Mouse (Mus musculus): Measurements from ENCODE around the gene Galnt11. TPM values are rescaled to one million over a fixed set of nuclear protein-coding genes. Genes with fewer than 3 reads are reported as not detected.

Gene Galnt11
- total and polyA plus RNA-seq, 3 experiments: 12.6 to 13.6 TPM; not detected in 1

GRCm38 (mm10) chr5:25183595-25183994 is 38.1 kb upstream of the Galnt11 start:
- peaks cover 3 to 8% of the 10 kb centered on the region in 2 experiments; a peak in 3 of 4 replicates for H3K27me3 ChIP-seq (ENCODE audit: control insufficient read depth in 1 of 2, insufficient read depth in 2 of 2, low read length in 2 of 2)
- no peak overlapping the region for H3K27ac ChIP-seq (ENCODE audit: control insufficient read depth, low read depth, low read length)
- H3K9ac ChIP-seq (ENCODE audit: control insufficient read depth, low read depth, low read length, poor library complexity, severe bottlenecking): no peak overlapping the region
- H3K9me3 ChIP-seq (replicated peaks; ENCODE audit: insufficient read depth, low read length): no peaks in the 10 kb centered on the region
- no peaks in the 10 kb centered on the region for H3K4me1 ChIP-seq (ENCODE audit: control insufficient read depth in 1 of 2, insufficient read depth in 2 of 2, low read length in 2 of 2)
- no peak for TF ChIP-seq ELF1 (IDR thresholded peaks at IDR 0.05; ENCODE audit: low read depth, low read length)
- TF ChIP-seq NRF1 (IDR thresholded peaks at IDR 0.05; ENCODE audit: insufficient read depth, low read depth, low read length, poor library complexity, severe bottlenecking): no peak
- TF ChIP-seq TBP (IDR thresholded peaks at IDR 0.05; ENCODE audit: low read depth, low read length): no peak
- no peak for TF ChIP-seq POLR2AphosphoS5 (IDR thresholded peaks at IDR 0.05; ENCODE audit: borderline replicate concordance, low read depth, low read length)
- TF ChIP-seq TCF12 (IDR thresholded peaks at IDR 0.05; ENCODE audit: low read depth, low read length): no peak
- no peak for TF ChIP-seq NELFE (IDR thresholded peaks at IDR 0.05; ENCODE audit: low read depth, low read length)
- no peak for TF ChIP-seq USF1 (IDR thresholded peaks at IDR 0.05; ENCODE audit: low read depth, low read length)
- TF ChIP-seq CHD2 (IDR thresholded peaks at IDR 0.05; ENCODE audit: low read length): no peak
- no peak for TF ChIP-seq CTCF (IDR thresholded peaks at IDR 0.05 in 2 of 3, conservative IDR thresholded peaks at IDR 0.05 in 1 of 3; ENCODE audit: control insufficient read depth in 1 of 3, insufficient read depth in 1 of 3, low read depth in 2 of 3, low read length in 3 of 3, poor library complexity in 1 of 3, severe bottlenecking in 1 of 3)
- TF ChIP-seq SMC3 (IDR thresholded peaks at IDR 0.05; ENCODE audit: low read depth, low read length): no peak
- TF ChIP-seq HCFC1 (IDR thresholded peaks at IDR 0.05; ENCODE audit: low read depth, low read length): no peak
- no peak for TF ChIP-seq SIN3A (IDR thresholded peaks at IDR 0.05; ENCODE audit: low read length)
- TF ChIP-seq USF2 (IDR thresholded peaks at IDR 0.05; ENCODE audit: borderline replicate concordance in 1 of 2, insufficient read depth in 1 of 2, low read depth in 1 of 2, low read length in 2 of 2): no peak
- no peak for TF ChIP-seq POLR2AphosphoS2 (IDR thresholded peaks at IDR 0.05; ENCODE audit: low read length)
- H3K79me2 ChIP-seq (ENCODE audit: control insufficient read depth, insufficient read depth, low read length, poor library complexity): no peaks in the 10 kb centered on the region
- H3K36me3 ChIP-seq (ENCODE audit: control insufficient read depth in 1 of 2, insufficient read depth in 2 of 2, low read length in 2 of 2): no peaks in the 10 kb centered on the region
- DNase-seq (ENCODE audit: low read depth, low spot score): no peak
- no peak overlapping the region for H3K4me3 ChIP-seq (ENCODE audit: control insufficient read depth in 1 of 2, insufficient read depth in 1 of 2, low read depth in 2 of 2, low read length in 2 of 2)

GRCm38 (mm10) chr5:25184594-25184993 is 37.1 kb upstream of the Galnt11 start:
- Histone ChIP-seq H3K79me2 (ENCODE audit: control insufficient read depth, insufficient read depth, low read length, poor library complexity) (no peaks in the 10 kb centered on the region), H3K9ac (ENCODE audit: control insufficient read depth, low read depth, low read length, poor library complexity, severe bottlenecking) (no peak overlapping the region), H3K27me3 (ENCODE audit: control insufficient read depth in 1 of 2, insufficient read depth in 2 of 2, low read length in 2 of 2) (peaks cover 3 to 8% of the 10 kb centered on the region in 2 experiments; a peak in 3 of 4 replicates), H3K36me3 (ENCODE audit: control insufficient read depth in 1 of 2, insufficient read depth in 2 of 2, low read length in 2 of 2) (no peaks in the 10 kb centered on the region), H3K27ac (ENCODE audit: control insufficient read depth, low read depth, low read length) (no peak overlapping the region), H3K4me1 (ENCODE audit: control insufficient read depth in 1 of 2, insufficient read depth in 2 of 2, low read length in 2 of 2) (no peaks in the 10 kb centered on the region), H3K4me3 (ENCODE audit: control insufficient read depth in 1 of 2, insufficient read depth in 1 of 2, low read depth in 2 of 2, low read length in 2 of 2) (no peak overlapping the region), H3K9me3 (replicated peaks; ENCODE audit: insufficient read depth, low read length) (no peaks in the 10 kb centered on the region)
- no peak for DNase-seq (ENCODE audit: low read depth, low spot score)
- TF ChIP-seq MAX (IDR thresholded peaks at IDR 0.05; ENCODE audit: low read length): no peak
- no peak for TF ChIP-seq USF1 (IDR thresholded peaks at IDR 0.05; ENCODE audit: low read depth, low read length)
- no peak for TF ChIP-seq RCOR1 (IDR thresholded peaks at IDR 0.05; ENCODE audit: low read depth, low read length)
- no peak for TF ChIP-seq KAT2A (conservative IDR thresholded peaks at IDR 0.05; ENCODE audit: low read depth, low read length)
- no peak for TF ChIP-seq MAFK (IDR thresholded peaks at IDR 0.05; ENCODE audit: borderline replicate concordance, low read depth, low read length)
- TF ChIP-seq TBP (IDR thresholded peaks at IDR 0.05; ENCODE audit: low read depth, low read length): no peak

Data from MEL (cell line).